Mouse (Mus musculus) urinary bladder, postnatal 10 days (tissue): ENCODE results near the gene Magix.
A peak's percentile ranks its signal among the peaks of the same experiment; 100 is the strongest.
"Not testable (repeated sequence)": the region's sequence is repeated elsewhere in the genome, so short reads cannot be mapped to it uniquely, and the experiment has no call there.

Experiments
- DNase-seq: peaks from one replicate; pipeline ENCODE4 v3.0.0; 2022; ENCODE audit warnings: low spot score

The Magix gene

DNA sequence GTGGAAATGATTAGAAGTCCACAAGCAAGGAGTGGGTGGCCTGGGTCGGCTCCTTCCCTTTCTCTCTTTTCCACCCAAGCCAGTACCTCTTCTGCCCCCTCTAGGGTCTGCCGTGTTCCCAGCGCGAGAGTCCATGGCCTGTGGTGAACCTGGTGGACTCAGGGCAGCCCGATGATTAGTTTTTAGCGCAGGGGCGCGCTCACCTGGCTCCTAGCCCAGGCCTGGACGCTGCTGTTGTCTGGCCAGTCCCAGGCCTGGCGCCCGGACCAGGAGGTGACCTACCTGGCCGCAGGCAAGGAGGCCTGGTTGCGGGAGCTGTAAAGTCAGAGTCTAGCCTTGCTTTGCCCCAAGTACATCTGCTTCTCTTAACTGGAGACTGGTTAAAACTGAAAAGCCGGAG, at the start of gene Magix:
Gene Magix, minus strand, starts transcription at position 388 of the 400 bp plus-strand sequence.
- no peak for DNase-seq

- no peak for DNase-seq
Measured at GRCm38 (mm10) chrX:7728922-7729265, 47.8 kb upstream of the Magix start.

- DNase-seq = no peak
Measured at GRCm38 (mm10) chrX:7728215-7728921, 47.3 kb upstream of the Magix start, which contains the start of gene Praf2. Gene Praf2, plus strand, starts transcription at chrX:7728439.

DNA sequence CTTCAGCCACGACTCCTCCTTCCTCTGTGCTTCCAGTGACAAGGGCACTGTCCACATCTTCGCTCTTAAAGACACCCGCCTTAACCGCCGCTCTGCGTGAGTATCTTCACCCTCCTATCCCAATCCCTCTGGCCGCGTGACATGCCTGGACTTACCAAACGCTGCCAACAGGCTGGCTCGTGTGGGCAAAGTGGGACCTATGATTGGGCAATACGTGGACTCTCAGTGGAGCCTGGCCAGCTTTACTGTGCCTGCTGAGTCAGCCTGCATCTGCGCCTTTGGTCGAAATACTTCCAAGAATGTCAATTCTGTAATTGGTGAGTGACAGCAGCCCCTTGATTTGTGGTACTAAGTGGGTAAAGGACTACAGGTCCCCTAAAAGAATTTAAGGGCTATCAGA, 46.1 kb upstream of the Magix start:
- no peak for DNase-seq

GRCm38 (mm10) chrX:7725841-7726240, 44.8 kb upstream of the Magix start:
- no peak for DNase-seq

DNA sequence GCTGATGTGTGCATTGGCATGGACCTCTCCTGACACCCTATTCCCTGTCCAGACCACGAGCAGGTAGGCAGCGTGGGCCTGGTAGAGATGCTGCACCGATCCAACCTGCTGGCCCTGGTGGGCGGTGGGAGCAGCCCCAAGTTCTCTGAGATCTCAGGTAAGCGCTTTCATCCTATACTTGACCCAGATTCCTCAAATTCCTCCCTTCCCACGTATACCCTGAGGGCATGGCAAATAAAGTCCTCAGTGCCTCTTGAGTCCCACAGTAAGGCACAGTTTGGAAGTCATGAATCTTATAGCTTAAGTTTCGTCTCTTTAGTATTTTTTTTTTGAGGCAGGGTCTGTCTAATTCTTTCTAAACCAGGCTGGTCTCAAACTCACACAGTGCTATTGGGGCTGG, 43.1 kb upstream of the Magix start:
- no peak for DNase-seq

GRCm38 (mm10) chrX:7722691-7723090, 41.6 kb upstream of the Magix start:
- DNase-seq = no peak

DNA sequence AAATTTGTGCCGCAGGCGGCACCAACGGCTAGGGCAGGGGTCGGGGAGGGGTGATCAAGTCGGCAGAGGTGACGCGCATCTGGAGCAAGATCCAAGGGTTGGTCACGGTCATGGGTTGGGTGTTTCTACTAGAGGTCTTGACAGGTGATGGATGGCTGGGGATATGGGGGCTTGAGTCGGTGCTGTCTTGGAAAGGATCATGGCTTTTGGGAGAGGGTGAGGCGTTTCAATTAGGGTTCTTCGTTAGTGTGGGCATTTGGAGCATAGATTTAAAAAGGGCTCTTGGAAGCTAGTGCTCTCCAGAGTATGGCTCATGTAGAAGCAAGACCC, 41.2 kb upstream of the Magix start:
- no peak for DNase-seq

DNA sequence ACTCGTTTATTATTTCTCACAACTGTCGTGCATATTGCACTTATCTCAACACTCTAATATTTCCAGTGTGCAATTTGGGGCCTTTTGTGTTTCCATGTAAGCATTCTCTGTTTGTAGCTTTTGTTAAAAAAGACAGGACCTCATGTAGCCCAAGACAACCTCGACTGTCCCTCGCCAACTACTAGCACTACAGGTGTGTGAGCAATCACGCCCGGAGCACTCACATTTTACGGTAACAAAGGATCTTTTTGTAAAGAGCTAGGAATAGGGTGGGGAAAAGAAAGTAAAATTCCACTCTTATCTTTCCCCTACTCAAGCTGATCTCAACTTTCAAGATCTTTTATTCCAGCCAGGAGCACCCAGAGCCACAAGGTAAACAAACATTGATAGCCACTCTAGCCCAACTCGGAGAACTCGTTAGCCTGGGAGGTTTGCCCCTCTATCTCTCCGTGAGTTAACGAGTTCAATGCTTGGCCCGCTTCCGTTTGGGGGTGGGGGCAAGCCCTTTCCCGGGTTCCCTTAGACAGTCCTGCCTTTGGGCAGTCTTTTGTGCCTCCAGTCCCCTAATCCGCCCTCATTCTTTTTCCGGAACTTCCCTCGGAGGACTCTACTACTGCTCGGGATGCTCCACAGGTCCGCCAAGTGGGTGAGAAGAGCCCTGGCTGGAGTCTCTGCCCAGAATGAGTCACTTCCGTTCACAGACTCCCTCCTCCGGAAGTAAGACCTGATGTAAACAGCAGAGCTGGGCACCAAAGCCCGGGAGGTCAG, 40.6 kb upstream of the Magix start, which contains the start of gene Gm45208:
Gene Gm45208, plus strand, starts transcription at position 732 of the 768 bp plus-strand sequence.
- DNase-seq = peak; percentile 14

GRCm38 (mm10) chrX:7716058-7716457, 35.0 kb upstream of the Magix start:
- DNase-seq = not testable (repeated sequence)

GRCm38 (mm10) chrX:7714135-7714899, 33.3 kb upstream of the Magix start, which contains the start of gene Wdr45:
Gene Wdr45, plus strand, starts transcription at chrX:7714333.
- peak; percentile 59 for DNase-seq

GRCm38 (mm10) chrX:7713764-7714134, 32.7 kb upstream of the Magix start:
- DNase-seq = not testable (repeated sequence)

DNA sequence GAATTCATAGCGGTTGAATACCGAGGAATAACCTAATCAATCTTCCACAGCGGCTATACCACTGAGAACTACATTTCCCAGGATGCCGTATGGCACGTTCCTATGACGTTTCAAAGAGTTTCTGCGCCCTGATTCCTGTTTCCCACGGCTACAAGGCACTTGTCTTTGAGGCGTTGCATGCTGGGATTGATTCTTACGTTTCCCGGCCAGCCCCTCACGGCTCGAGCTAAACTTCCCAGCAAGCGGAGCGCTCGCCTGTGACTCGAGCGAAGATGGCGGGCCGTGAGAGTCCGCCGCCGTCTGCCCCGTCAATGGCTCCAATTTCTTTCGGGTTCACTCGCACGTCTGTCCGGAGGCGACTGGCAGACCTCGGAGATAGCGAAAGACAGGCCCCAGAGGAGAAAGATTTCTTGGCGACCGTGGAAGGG, 15.9 kb upstream of the Magix start, which contains the start of gene Gpkow:
Gene Gpkow, plus strand, starts transcription at position 178 of the 428 bp plus-strand sequence.
- peak; percentile 13 for DNase-seq

DNA sequence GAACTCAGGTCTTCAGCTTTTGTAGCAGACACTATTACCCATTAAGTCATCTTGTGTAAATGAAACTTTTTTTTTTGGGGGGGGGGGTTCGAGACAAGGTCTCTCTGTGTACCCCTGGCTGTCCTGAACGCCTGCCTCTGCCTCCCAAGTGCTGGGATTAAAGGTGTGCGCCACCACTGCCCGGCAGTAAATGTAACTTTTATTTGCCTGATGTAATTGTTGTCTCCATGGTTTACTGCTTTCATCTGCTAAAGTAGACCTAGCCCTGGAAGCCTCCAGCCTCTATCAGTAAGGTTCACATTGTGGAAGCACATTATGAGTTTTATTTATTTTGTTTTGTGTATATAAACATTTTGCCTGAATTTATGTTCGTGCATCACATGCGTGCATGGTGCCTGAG, 15.5 kb upstream of the Magix start:
- no peak for DNase-seq

- DNase-seq = no peak
Measured at GRCm38 (mm10) chrX:7692862-7693261, 11.8 kb upstream of the Magix start.

DNA sequence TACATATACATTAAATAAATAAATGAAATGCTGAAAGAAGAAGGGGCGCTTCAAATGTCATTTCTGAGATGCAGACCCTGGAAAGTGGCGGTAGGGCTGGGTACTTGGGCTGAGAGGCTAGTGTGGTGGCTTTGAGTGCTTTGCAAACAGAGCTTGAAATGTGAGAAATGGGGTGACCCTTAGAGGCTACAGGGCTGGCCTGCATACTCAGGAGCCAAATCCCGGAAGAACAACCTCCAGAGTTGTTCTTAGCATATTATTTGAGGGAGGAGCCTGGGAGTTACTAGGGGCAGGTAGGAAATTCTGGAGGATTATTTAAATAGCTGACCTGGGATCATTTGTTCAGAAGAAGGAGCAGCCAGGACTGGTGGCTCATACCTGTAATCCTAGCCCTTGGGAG, 9.4 kb upstream of the Magix start:
- DNase-seq = no peak

DNA sequence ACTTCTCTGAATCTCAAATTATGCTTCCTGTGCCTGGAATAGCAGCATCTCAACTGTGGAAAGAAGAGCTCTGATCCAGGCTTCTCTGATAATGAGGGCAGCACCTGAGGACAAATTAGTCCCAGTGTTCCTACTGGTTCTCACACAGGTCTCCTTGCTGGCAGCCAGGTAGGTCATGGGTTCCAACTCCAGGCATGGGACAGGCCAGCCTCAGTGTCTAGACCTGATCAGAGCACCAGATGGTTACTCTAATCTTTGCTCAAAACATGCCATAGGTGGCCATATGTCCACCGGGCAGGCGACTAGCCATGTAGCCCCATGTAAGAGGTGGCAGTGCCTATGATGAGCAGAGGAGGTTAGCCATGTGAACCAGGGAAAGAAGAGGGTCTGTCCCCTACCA, 7.3 kb upstream of the Magix start:
- DNase-seq = no peak

- no peak for DNase-seq
Measured at GRCm38 (mm10) chrX:7680057-7680412, 1.0 kb downstream of the Magix start.

- DNase-seq = no peak
Measured at GRCm38 (mm10) chrX:7679405-7680056, 1.5 kb downstream of the Magix start.

DNA sequence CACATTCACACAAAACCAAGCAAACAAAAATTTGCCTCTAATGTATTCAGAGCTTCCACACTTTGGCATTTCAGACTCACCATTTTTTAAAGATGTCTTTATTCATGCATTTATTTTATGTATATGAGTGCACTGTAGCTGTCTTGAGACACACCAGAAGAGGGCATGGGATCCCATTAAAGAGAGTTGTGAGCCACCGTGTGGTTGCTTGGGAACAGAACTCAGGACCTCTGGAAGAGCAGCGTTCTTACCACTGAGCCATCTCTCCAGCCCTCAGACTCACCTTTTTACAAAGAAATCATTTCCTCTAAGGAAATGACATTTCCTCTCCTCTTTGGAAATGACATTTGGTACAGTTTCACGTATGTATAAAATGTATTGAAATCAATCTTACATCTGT, 2.1 kb downstream of the Magix start:
- no peak for DNase-seq

DNA sequence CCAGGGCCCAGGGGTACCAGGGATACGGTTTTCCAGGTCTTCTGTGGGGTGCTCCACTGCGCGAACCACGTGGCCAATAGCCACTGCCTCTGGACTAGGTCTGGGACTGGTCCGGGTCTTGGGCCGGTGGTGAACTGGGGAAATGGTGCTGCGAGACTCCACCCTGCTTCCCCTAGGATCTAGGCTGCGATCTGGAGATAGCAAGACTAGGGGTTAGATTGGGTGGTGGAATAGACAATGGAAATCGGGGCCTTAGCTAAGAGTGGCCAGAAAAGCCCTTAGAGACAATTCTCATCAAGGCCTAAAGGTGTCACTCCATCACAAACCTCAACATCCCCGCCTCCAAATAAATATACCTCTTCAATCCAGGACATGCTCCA, 6.1 kb downstream of the Magix start:
- no peak for DNase-seq

GRCm38 (mm10) chrX:7674284-7675000, 6.6 kb downstream of the Magix start:
- DNase-seq = no peak
